Mouse (Mus musculus) heart, embryonic 14.5 days (tissue): Measurements from ENCODE around the gene Kdf1. TPM values are rescaled to one million over a fixed set of nuclear protein-coding genes. Genes with fewer than 3 reads are reported as not detected.
A peak's percentile ranks its signal among the peaks of the same experiment; 100 is the strongest.

ENCODE experiments used
- ATAC-seq: fragments of 200-750 bp; cut with Nextera tagmentation; 2 replicates; pipeline ENCODE4 v1.8.0; 2017; ENCODE audit warnings: low read depth, moderate TSS enrichment; ENCODE audit not compliant: insufficient number of reproducible peaks, insufficient read depth, low FRiP score
- H3K27ac ChIP-seq, 2 experiments: fragments of 200-500 bp in 1 of 2; fragments of 300-500 bp in 1 of 2; sonication (generic) in 1 of 2; replicated peaks in 1 of 2; 2 replicates each; pipeline ENCODE4 v1.5.1; 2012 to 2014; ENCODE audit warnings: low read depth in 2 of 2, low read length in 2 of 2, control low read depth in 1 of 2, mild to moderate bottlenecking in 1 of 2, mixed read lengths in 1 of 2; ENCODE audit not compliant: control insufficient read depth in 1 of 2, insufficient read depth in 1 of 2
- H3K27me3 ChIP-seq: fragments of 300-500 bp; sonication (generic); 2 replicates; pipeline ENCODE4 v1.6.1; 2014; ENCODE audit warnings: mild to moderate bottlenecking, low read length, control low read depth; ENCODE audit not compliant: control insufficient read depth, insufficient read depth
- H3K36me3 ChIP-seq: fragments of 300-500 bp; sonication (generic); 2 replicates; pipeline ENCODE4 v1.6.1; 2014; ENCODE audit warnings: mild to moderate bottlenecking, control low read depth, low read length, mixed read lengths; ENCODE audit not compliant: control insufficient read depth, insufficient read depth
- H3K4me1 ChIP-seq, 2 experiments: fragments of 200-500 bp in 1 of 2; fragments of 300-500 bp in 1 of 2; sonication (generic) in 1 of 2; 2 replicates each; pipeline ENCODE4 v1.6.1; 2012 to 2014; ENCODE audit warnings: low read length in 2 of 2, control low read depth in 1 of 2, mixed read lengths in 1 of 2; ENCODE audit not compliant: control insufficient read depth in 2 of 2, insufficient read depth in 2 of 2
- H3K4me2 ChIP-seq: fragments of 300-500 bp; sonication (generic); 2 replicates; pipeline ENCODE4 v1.6.1; 2014; ENCODE audit warnings: mild to moderate bottlenecking, low read length
- H3K4me3 ChIP-seq, 2 experiments: fragments of 200-500 bp in 1 of 2; fragments of 300-500 bp in 1 of 2; sonication (generic) in 1 of 2; 2 replicates each; pipeline ENCODE4 v1.5.1; 2012 to 2014; ENCODE audit warnings: low read length in 2 of 2, mild to moderate bottlenecking in 2 of 2, control low read depth in 1 of 2, low read depth in 1 of 2, moderate library complexity in 1 of 2; ENCODE audit not compliant: control insufficient read depth in 1 of 2, insufficient read depth in 1 of 2
- H3K9ac ChIP-seq: fragments of 300-500 bp; sonication (generic); 2 replicates; pipeline ENCODE4 v1.6.1; 2014; ENCODE audit warnings: mild to moderate bottlenecking, low read length
- H3K9me3 ChIP-seq: fragments of 300-500 bp; sonication (generic); 2 replicates; pipeline ENCODE4 v1.6.1; 2016; ENCODE audit warnings: low read length, control low read depth; ENCODE audit not compliant: control insufficient read depth
- WGBS: fragments of 180-500 bp; shearing (Covaris S2); extraction: QIAGEN DNeasy Blood & Tissue Kit; methylation state at CpG from one replicate; pipeline ENCODE4 v1.1.7; 2014; 5-methylcytosine and 5-hydroxymethylcytosine counted together
- polyA plus RNA-seq: library from polyadenylated mRNA; unstranded; fragments of >200 nt; fragmentation: Nextera tagmentation; extraction: Ambion mirVana; gene quantifications from 2 replicates; pipeline ENCODE4 v1.2.1, GENCODE M21; 2014

Kdf1 gene
- polyA plus RNA-seq, 1 experiment from 2014 or later, result 0.62 TPM

DNA sequence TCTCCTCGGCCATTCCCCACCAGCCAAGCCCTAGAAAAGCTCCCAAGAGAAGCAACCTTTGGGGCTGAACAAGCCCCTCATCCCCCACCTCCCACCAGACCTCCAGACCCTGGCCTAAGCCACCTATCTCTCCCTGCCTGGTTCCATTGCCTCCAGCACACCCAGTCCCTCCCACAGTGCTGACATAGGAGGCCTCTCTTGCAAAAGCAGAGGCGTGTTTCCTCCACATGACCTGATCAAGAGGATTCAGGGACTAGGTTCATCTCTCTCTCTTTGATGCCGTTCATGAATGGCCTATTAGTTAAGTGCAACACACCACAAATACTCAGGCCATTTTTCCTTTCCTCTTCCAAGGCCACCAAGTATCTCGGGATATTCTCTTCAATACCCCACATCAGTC, 41.1 kb downstream of the Kdf1 start:
- Histone ChIP-seq H3K27ac (no peak overlapping the region), H3K9ac (no peak overlapping the region), H3K27me3 (no peaks in the 10 kb centered on the region), H3K36me3 (0 out of 2 replicates have a peak, but pooled peaks cover 4% of the 10 kb centered on the region), H3K9me3 (no peaks in the 10 kb centered on the region), H3K4me3 (no peak overlapping the region), H3K4me1 (no peaks in the 10 kb centered on the region), H3K4me2 (no peak overlapping the region)
- no peak for ATAC-seq
- 70% methylated on average over 4 of the region's 4 CpGs for WGBS

DNA sequence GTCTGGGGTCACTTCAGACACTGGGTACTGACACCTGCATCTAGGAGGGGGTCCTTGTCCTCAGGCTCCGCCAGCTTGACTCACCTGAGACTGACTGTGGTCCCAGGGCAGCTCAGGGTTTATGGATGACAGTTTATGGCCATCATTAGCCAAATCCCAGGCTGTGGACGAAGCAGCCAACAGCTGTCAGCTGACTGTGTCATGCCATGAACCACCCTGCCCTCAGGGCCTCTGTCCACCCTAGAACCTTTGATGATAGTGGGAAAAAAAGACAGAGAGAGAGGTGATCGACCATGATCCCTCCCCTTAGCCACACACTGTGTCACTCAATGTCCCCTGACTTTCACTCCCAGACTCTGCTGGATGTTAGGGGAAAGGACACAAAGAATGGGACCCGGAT, 42.9 kb downstream of the Kdf1 start:
- 73% methylated on average over 4 of the region's 4 CpGs for WGBS

DNA sequence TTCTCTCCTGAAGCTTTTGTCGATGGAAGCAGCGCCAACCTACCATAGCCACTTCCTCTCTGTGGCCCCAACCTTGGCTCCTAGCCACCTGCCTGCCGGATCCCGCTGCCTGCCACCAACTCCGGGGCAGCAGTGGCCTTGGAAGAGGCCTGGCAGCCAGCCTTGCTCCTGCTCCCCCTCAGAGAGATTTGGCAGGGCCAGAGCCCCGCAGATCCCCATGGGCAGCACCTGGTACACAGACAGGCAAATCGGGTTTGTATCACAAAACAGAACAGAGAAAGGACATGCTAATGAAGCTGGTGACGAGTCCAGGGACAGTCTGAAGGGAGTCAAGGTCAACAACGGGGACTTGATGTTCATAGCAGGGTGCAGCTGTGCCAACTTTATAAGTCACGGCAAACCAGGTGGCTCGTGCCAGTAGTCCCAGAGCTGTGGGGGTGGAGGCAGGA, 44.4 kb downstream of the Kdf1 start:
- H3K4me3 ChIP-seq, result no peak overlapping the region
- ATAC-seq, result no peak
- H3K9ac ChIP-seq, result no peak overlapping the region
- no peaks in the 10 kb centered on the region for H3K36me3 ChIP-seq
- 59% methylated on average over 11 of the region's 11 CpGs for WGBS
- no peak overlapping the region for H3K27ac ChIP-seq
- no peak overlapping the region for H3K4me2 ChIP-seq
- H3K9me3 ChIP-seq, result no peaks in the 10 kb centered on the region
- no peaks in the 10 kb centered on the region for H3K4me1 ChIP-seq
- H3K27me3 ChIP-seq, result no peaks in the 10 kb centered on the region

More for the DNA sequence above, 42.9 kb downstream of the Kdf1 start:
- no peaks in the 10 kb centered on the region for H3K4me1 ChIP-seq
- no peak for ATAC-seq
- no peak overlapping the region for H3K4me2 ChIP-seq
- H3K27me3 ChIP-seq, result no peaks in the 10 kb centered on the region
- H3K27ac ChIP-seq, result no peak overlapping the region
- H3K9me3 ChIP-seq, result no peaks in the 10 kb centered on the region
- H3K4me3 ChIP-seq, result no peak overlapping the region
- H3K36me3 ChIP-seq, result 0 out of 2 replicates have a peak, but pooled peaks cover under 1% of the 10 kb centered on the region
- H3K9ac ChIP-seq, result no peak overlapping the region

DNA sequence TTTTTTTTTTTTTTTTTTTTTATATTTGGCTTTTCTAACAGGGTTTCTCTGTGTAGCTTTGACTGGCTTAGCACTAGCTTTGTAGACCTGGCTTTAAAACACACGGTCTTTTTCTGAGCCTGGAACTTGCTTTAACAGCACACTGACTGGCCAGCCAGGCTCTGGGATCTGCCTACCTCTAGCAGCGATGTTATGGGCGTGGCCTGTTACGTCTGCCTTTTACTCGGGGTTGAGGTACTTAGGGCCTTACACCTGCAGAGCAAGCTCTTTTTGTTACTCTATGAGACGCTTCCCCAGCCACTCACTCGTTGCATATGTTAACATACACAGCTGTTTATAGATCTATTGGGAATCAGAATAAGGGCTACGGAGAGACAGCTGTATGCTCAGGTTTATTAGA, 48.5 kb downstream of the Kdf1 start:
- Histone ChIP-seq H3K4me2 (no peak overlapping the region), H3K4me1 (no peaks in the 10 kb centered on the region), H3K36me3 (no peaks in the 10 kb centered on the region), H3K27ac (no peak overlapping the region), H3K4me3 (no peak overlapping the region), H3K9me3 (no peaks in the 10 kb centered on the region), H3K27me3 (no peaks in the 10 kb centered on the region), H3K9ac (no peak overlapping the region)
- ATAC-seq, result no peak
- 29% methylated on average over 8 of the region's 8 CpGs for WGBS

DNA sequence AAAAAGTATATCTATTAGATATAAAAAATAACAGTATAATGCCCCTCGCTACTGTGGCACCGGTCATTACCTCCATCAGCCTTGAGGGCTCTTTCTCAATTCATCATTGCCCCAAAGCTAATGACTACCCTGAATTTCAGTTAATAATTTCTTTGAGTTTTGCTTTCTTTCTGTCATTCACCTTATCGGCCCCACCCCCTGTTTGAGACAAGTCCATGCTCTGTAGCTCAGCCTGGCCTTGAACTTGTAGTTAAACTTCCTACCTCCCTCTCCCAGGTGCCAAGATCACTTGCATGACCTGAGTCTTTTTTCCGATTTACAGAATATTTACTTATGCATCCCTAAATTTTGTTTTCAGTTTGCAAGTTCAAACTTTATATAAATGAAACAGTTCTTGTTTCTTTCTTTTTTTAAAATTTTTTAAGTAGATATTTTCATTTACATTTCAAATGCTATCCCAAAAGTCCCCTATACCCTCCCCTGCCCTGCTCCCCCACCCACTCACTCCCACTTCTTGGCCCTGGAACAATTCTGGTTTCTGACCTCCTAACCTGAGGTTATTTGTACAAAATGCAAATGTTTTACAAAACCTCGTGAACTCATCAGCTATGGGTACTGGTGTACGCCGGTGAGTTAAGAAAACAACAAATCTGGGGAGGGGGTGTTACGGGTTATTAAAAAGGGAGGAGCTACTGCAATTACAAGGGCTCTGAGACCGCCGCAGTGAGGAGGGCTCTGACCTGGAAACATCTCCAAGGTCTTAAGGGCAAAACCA, 50.7 kb downstream of the Kdf1 start:
- WGBS, result 84% methylated on average over 10 of the region's 10 CpGs
- Histone ChIP-seq H3K4me2 (no peak overlapping the region), H3K4me1 (peaks cover 4% of the 10 kb centered on the region in 2 experiments; a peak in 2 of 4 replicates), H3K9me3 (no peaks in the 10 kb centered on the region), H3K9ac (no peak overlapping the region), H3K27ac (no peak overlapping the region), H3K4me3 (no peak overlapping the region), H3K27me3 (no peaks in the 10 kb centered on the region), H3K36me3 (no peaks in the 10 kb centered on the region)
- ATAC-seq, result no peak

DNA sequence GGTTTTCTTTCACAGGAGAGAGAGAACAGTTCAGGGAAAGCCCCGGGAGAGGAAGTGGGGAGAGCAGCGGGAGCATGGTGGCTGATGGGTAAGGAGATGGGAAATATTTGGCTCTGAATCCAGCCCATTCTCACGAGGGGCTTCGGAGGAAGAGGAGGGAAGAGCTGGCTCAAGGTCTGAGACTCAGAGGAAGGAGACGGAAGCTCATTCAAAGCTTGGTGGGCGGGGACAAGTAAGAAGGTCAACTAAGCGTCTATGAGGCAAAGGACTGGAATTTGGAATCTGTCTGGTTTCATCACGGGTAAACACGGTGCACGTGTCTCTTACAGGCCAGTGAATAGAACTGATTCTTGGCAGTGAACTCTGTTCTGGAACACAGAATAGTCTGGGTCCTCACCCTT, 51.3 kb downstream of the Kdf1 start:
- Histone ChIP-seq H3K4me2 (no peak overlapping the region), H3K9me3 (no peaks in the 10 kb centered on the region), H3K4me1 (peaks cover 4 to 6% of the 10 kb centered on the region in 2 experiments; a peak in 3 of 4 replicates), H3K27ac (no peak overlapping the region), H3K36me3 (no peaks in the 10 kb centered on the region), H3K9ac (no peak overlapping the region), H3K4me3 (no peak overlapping the region), H3K27me3 (no peaks in the 10 kb centered on the region)
- ATAC-seq, result no peak
- WGBS, result 46% methylated on average over 10 of the region's 10 CpGs

DNA sequence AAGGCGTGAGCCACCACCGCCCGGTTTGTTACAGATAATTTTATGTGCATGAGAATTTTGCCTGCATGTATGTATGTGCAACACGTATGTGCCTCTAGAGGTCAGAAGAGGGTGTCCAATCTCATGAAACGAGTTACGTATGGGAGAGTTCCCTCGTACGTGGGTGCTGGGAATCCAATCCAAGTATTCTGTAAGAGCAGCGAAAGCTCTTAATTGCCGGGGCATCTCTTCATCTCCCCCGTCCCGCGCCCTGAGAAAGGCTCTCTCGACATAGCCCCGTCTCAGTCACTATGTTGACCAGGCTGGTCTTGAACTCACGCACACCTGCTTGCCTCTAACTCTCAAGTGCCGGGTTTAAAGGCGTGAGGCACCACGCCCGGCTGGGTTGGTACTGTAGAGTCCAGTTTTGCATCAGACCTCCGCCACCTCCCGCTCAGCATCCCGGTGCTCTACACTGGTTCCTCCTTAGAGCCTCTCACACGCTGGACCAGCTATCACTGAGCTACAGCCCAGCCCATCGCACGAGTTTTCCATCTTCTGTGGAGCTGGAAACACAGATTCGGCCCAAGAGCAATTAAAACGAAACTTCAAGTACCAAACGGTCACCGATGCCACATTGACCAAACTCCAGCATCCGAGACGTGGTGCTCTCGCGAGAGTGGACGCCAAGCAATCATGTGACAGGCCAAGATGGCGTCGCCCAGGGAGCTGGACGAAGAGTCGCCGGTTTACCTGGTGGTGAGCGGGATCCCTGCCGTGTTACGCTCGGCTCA, 55.5 kb downstream of the Kdf1 start, which contains the start of gene Gpatch3:
Gene Gpatch3 (plus strand): TSS at position 676 of the 773 bp plus-strand sequence.
- ATAC-seq, result peak; percentile 77
- Histone ChIP-seq H3K4me3 (peak within 1 kb of the TSS; percentile 84 to 91), H3K27ac (peak within 1 kb of the TSS; percentile 73 to 84), H3K4me2 (peak within 1 kb of the TSS; percentile 90), H3K9ac (peak within 1 kb of the TSS; percentile 87), H3K4me1 (peaks cover 6 to 13% of the 10 kb centered on the region in 2 experiments; a peak in 3 of 4 replicates), H3K36me3 (peaks cover 16% of the 10 kb centered on the region), H3K9me3 (no peaks in the 10 kb centered on the region), H3K27me3 (no peaks in the 10 kb centered on the region)
- WGBS, result 7% methylated on average over 44 of the region's 44 CpGs
